Mouse (Mus musculus): ENCODE measurements at regions not wholly inside any gene's neighbourhood (a gene's known extent, or its start where the extent isn't known, plus 50 kb on each side); places are given as distances from the start of the nearest gene placed in this dataset.

GRCm38 (mm10) chr5:133310979-133311890 lies 768.1 kb upstream of the Auts2 start:
- peak; percentile 49 for DNase-seq (ENCODE audit: low read depth, low spot score)

GRCm38 (mm10) chr5:133267887-133268286 lies 724.7 kb upstream of the Auts2 start:
- DNase-seq (ENCODE audit: low read depth, low spot score): no peak

GRCm38 (mm10) chr5:133267356-133267755 lies 724.2 kb upstream of the Auts2 start:
- no peak for DNase-seq (ENCODE audit: low read depth, low spot score)

GRCm38 (mm10) chr5:133264976-133265375 lies 721.8 kb upstream of the Auts2 start:
- no peak for DNase-seq (ENCODE audit: low read depth, low spot score)

- DNase-seq (ENCODE audit: low read depth, low spot score): no peak
Observed at GRCm38 (mm10) chr5:133218801-133219200, 675.7 kb upstream of the Auts2 start.

GRCm38 (mm10) chr5:133198546-133198945 lies 655.4 kb upstream of the Auts2 start:
- no peak for DNase-seq (ENCODE audit: low read depth, low spot score)

GRCm38 (mm10) chr5:133189798-133190571 lies 646.8 kb upstream of the Auts2 start:
- DNase-seq (ENCODE audit: low read depth, low spot score): no peak

- DNase-seq (ENCODE audit: low read depth, low spot score): no peak
Observed at GRCm38 (mm10) chr5:133175636-133176035, 632.5 kb upstream of the Auts2 start.

- DNase-seq (ENCODE audit: low read depth, low spot score): peak; percentile 59
Observed at GRCm38 (mm10) chr5:133173155-133173723, 630.1 kb upstream of the Auts2 start.

- no peak for DNase-seq (ENCODE audit: low read depth, low spot score)
Observed at GRCm38 (mm10) chr5:133172686-133173085, 629.5 kb upstream of the Auts2 start.

GRCm38 (mm10) chr5:133171266-133171665 lies 628.1 kb upstream of the Auts2 start:
- no peak for DNase-seq (ENCODE audit: low read depth, low spot score)

- no peak for DNase-seq (ENCODE audit: low read depth, low spot score)
Observed at GRCm38 (mm10) chr5:133167576-133167975, 624.4 kb upstream of the Auts2 start.

GRCm38 (mm10) chr5:133167001-133167461 lies 623.9 kb upstream of the Auts2 start:
- no peak for DNase-seq (ENCODE audit: low read depth, low spot score)

- no peak for DNase-seq (ENCODE audit: low read depth, low spot score)
Observed at GRCm38 (mm10) chr5:133156115-133156857, 613.1 kb upstream of the Auts2 start.

GRCm38 (mm10) chr5:133145996-133146395 lies 602.9 kb upstream of the Auts2 start:
- DNase-seq (ENCODE audit: low read depth, low spot score): no peak

GRCm38 (mm10) chr5:133143679-133144078 lies 600.5 kb upstream of the Auts2 start:
- no peak for DNase-seq (ENCODE audit: low read depth, low spot score)

GRCm38 (mm10) chr5:133142401-133143115 lies 599.4 kb upstream of the Auts2 start:
- DNase-seq (ENCODE audit: low read depth, low spot score): peak; percentile 60

- DNase-seq (ENCODE audit: low read depth, low spot score): no peak
Observed at GRCm38 (mm10) chr5:133131042-133131441, 587.9 kb upstream of the Auts2 start.

- no peak for DNase-seq (ENCODE audit: low read depth, low spot score)
Observed at GRCm38 (mm10) chr5:133130316-133130715, 587.2 kb upstream of the Auts2 start.

GRCm38 (mm10) chr5:133124223-133124622 lies 581.1 kb upstream of the Auts2 start:
- no peak for DNase-seq (ENCODE audit: low read depth, low spot score)

- no peak for DNase-seq (ENCODE audit: low read depth, low spot score)
Observed at GRCm38 (mm10) chr5:133113946-133114345, 570.8 kb upstream of the Auts2 start.
